Mouse (Mus musculus) left cerebral cortex, postnatal 36 days (tissue): ENCODE data around the gene Sept3. TPM values are rescaled to one million over a fixed set of nuclear protein-coding genes. Genes with fewer than 3 reads are reported as not detected.

Experiments
- DNase-seq, 2 experiments: peaks; one replicate each; pipeline ENCODE4 v3.0.0; 2021 to 2022; ENCODE audit warnings: low spot score in 2 of 2, mixed read lengths in 1 of 2
- intact Hi-C: fragments of 180-260 bp; cut with DNase I; formaldehyde crosslinking; loops from one replicate; pipeline ENCODE4 v1.15.1; 2025
- total RNA-seq, 2 experiments: library from RNA; stranded (reverse); gene quantifications; 2 replicates each; pipeline ENCODE4 v1.2.3; 2021

Sept3 gene
- total RNA-seq, 2 experiments from 2014 or later, result 503 to 533 TPM

DNA sequence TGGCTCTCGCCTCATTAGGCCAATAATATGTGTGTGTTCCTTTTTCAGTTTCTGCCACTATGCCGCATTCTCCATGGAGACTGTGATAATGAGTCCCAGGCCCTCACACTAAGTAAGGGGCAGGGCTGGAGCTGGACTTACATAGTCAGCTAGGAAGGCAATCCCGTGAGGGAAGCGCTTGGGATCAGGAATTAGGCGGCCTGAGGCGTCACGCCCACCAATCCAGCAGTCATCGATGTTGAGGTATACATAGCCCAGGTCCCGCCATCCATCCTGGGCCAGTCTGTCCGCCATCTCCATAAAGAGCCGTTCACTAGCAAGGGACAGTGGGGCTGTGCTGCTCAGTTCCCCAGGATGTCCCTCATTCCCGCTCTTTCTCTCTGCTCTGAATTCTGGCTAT, 61.9 kb downstream of the Sept3 start:
- DNase-seq, result no peak
- intact Hi-C loops, result no loop called here

DNA sequence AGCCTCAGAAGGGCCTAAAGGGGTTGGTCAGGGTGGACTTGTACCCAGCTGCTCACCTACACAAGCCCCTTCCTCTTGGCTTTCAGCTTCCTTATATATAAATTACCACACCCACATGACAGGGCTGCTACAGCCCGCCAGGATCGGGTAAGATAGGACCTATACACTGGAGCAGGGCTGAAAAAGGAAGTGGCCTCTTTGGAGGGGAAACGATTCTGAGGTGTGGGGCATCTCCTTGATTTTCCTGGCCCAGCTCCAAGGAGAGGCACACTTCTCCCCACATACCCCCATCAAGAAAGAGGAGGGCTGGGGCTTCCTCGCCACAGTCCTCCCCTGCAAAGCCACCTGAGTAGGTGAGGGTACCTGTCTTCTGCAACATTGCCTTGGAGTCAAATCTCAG, 63.2 kb downstream of the Sept3 start:
- intact Hi-C loops, result no loop called here
- DNase-seq, result no peak

DNA sequence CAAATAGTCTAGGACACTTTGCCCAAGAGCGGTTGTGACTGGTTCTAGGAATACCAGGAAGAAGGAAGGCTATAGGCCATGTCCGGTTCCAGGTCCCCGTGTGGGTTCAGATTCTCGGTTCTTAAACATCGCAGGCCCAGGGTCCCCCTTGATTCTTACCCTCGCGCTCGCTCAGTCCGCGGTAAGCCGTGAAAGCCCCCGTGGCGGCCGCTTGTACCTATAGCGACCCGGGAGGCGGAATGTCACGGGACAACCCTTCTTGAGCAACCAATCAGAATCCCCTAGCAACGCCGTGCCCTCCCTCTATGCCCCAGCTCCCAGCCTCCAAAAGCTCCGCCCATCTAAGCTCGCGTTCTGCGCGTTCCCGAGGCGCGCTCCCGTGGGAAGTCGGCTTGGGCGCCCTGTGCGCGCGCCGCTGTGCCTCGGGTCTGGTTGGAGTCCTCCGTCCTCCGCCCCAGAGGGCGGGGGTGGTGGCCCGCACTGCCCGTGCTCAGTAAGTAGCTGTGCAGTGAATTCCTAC, 64.0 kb downstream of the Sept3 start, which contains the start of the genes Naga, Pheta2 and Smdt1:
Gene Naga (minus strand): TSS at position 333 of the 520 bp plus-strand sequence.
Gene Pheta2 (plus strand): TSS at position 350 of the 520 bp plus-strand sequence.
Gene Smdt1 (plus strand): TSS at position 367 of the 520 bp plus-strand sequence.
- DNase-seq, result peak; percentile 92 to 93
- intact Hi-C loops, result no loop called here

DNA sequence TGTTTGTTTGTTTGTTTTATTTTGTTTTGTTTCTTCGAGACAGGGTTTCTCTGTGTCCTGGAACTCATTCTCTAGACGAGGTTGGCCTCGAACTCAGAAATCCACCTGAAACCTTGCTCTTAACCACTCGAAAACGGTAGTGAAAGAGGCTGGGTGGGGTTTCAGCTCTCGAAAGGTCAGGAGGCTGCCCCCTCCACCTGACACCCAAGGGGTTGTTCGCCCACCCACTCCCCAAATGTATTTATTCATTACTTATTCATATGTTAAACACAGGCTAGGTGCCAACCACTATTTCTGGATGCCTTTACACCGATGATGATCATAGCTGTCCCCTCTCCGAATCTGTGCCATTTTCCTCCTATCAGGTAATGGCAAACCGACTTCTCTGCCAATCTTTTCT, 64.5 kb downstream of the Sept3 start:
- DNase-seq, result no peak
- intact Hi-C loops, result no loop called here

DNA sequence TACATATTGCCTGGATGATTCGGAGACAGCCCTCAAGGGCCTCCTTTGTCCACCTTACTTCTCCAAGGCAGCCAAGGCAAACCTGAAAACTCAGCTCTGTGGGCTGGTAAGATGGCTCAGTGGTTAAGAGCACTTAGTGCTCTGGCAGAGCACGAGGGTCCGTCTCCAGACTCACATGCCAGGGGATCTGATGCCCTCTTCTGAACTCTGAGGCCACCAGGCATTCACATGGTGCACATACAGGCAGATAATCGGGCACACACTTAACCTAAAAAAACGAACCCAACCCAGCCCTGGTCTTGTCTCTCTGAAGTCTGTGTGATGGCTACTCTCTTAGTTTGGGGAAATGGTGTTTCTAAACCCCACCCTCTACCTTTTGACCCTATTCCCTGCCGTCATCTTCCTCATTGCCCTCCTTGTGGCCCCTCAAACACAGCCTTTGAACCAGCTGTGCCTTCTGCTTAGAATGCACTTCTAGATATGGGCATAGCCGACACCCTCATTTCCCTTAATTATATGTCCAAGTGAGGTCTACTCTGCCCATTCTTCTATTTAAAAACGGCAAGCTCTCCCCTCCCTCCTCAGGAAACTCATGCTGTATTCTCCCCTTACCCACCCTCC, 65.1 kb downstream of the Sept3 start:
- no peak for DNase-seq
- intact Hi-C loops, result no loop called here

DNA sequence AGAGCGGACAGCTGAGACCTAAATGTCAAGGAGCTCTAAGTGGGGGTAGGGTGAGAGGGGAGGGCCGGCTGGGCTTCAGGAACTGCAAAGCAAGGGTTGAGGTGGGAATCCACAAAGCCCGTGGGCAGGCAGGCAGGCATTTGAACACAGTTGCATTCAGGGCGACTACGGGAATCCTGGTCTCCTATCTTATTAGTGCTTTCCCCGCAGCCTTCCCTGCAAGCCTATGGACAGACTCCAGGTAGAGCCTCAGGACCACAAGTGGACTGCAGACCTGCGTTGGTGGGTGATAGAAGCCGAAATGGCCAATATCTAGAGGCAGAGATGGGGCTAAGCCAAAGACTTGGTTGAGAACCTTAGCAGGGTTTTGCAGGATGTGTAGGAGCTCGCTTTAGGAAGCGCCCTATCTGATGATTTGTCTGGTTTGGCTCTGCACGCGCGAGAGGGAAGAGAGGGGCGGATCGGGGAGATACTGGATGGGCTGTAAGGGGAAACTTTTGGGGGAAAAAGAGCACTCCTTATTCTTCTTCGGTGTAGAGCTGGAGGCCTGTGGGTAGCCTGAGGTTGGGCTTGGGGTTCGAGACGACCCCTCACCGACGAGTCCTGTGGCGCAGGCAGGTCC, 65.8 kb downstream of the Sept3 start:
- DNase-seq, result no peak
- intact Hi-C loops, result no loop called here

DNA sequence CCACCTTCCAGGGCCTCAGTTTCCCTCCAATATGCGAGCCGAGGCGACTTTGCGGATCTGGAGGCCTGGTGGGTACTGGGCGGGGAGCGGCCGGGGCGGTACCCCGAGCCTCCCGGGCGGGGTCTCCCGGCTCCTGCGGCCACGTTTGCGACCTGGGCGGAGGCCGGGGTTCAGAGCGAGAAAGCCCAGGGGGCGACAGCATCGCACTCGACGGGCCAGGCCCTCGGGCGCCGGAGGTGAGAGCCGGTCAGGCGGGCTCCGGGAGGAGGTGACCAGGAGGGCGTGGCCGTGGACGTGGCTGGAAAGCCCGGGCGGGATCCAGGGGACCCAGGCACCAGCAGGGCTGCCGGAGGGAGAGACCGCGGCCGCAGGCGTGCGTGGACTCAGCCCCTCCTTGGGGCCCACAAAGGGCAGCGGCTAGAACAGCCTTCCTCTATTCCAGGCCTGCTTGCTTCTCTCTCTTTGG, 66.4 kb downstream of the Sept3 start:
- intact Hi-C loops, result no loop called here
- no peak for DNase-seq

DNA sequence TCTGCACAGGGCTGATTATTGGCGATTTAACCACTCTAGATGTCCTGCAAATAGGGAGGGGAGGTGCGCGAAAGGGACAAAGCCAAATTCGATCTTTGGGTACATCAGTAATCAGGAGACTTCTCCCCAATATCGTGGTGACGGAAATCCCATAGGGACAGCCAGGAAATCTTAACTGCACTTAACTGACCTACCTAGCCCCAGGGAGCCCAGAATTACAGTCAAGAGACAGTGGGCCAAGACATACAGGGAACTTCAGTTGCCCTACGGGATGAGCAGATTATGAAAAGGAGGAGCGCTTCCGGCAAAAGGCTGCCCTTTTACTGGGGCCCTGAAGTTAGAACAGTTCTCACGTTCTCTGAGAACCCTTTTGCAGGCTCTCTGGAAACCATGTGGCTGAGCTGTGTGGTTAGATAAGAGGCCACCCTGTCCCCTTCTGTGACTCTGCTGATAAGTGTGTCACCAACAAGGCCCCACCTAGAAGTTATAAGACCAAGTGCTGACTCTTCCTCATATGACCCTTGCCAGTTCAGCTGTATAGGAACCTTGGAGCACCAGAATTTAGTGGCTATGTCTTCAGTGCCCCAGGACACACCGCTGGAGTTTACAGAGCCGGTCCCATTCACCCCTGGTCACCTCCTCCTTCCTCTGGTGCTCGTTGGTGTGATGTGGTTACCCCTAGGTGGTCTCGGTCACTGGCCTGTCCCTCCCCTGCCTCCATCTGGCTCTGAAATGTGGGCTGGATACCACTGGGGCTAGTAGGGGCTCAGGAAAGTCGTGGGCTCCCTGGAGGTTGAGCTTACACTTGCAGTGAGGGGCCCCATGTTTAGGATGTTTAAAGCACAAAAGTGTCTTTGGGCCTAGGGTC, 67.2 kb downstream of the Sept3 start:
- no peak for DNase-seq
- intact Hi-C loops, result no loop called here

DNA sequence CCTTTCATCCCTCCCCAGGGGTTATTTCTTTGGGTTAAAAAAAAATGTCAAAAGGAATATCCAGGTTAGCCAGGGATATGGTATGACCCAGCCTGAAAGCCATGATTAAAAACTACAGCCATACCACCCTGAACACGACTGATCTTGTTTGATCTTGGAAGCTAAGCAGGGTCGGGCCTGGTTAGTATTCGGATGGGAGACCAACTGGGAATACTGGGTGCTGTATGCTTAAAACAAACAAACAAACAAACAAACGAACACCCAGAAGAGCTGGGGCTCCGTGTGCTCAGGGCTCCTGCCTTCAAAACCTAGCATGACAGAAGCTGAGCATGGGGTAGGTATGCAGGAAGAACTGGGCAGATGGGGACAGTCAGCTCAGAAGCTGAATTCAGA, 67.8 kb downstream of the Sept3 start:
- intact Hi-C loops, result no loop called here

DNA sequence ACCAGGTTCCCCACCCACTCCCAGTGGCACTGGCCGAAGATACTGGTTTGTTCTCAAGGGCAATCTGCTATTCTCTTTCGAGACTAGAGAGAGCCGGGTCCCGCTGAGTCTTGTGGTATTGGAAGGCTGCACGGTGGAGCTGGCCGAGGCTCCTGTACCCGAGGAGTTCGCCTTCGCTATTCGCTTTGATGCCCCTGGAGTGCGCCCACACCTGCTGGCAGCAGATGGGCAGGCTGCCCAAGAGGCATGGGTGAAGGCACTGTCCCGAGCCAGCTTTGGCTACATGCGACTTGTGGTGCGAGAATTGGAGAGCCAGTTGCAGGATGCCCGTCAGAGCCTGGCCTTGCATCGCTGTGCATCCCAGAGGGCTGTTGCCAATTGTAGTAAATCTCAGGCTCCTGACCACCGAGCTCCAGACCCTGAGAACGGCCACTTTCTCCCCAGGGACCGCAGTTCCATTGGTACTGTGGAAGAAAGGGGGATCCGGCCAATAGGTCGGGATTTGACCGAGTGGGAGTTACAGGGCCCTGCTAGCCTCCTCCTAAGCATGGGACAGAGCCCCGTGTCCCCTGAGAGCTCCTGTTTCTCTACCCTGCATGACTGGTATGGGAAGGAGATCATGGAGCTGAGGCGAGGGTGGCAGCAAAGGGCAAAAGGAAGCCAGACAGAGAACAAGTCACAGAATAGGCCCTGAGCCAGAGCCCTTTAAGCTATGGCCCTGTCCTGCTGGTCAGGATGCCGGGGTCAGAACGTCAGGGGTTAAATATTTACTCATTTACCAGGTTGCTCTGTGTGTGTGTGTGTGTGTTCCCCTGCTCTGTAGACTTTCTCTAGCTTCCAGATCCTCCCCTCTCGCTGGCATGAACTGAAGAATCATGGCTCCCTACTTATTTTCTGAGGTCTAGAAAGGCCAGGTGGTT, 68.9 kb downstream of the Sept3 start:
- no peak for DNase-seq
- intact Hi-C loops, result no loop called here

More for the DNA sequence above, 67.8 kb downstream of the Sept3 start:
- DNase-seq, result no peak

Other genes with a start within 250 kb of the Sept3 start
- gene Desi1, start 241.0 kb upstream of the Sept3 start, total RNA-seq, result 100 to 1,000 TPM; 103 to 118 TPM
- gene Snu13, start 227.3 kb upstream of the Sept3 start, total RNA-seq, result 100 to 1,000 TPM; 102 to 107 TPM
- not detected for gene 4930407I10Rik, start 215.7 kb upstream of the Sept3 start, total RNA-seq
- gene Mei1, start 204.9 kb upstream of the Sept3 start, total RNA-seq, result 1 to 10 TPM; 3.4 to 3.6 TPM
- 10 to 100 TPM in 1 of 2 experiments, 1 to 10 TPM in 1; 9.5 to 14.2 TPM for gene Ccdc134, start 147.0 kb upstream of the Sept3 start, total RNA-seq
- gene Srebf2, start 127.7 kb upstream of the Sept3 start, total RNA-seq, result 100 to 1,000 TPM; 183 to 198 TPM
- 1 to 10 TPM; 3.6 to 4.7 TPM for gene Shisa8, start 62.1 kb upstream of the Sept3 start, total RNA-seq
- 1 to 10 TPM in 1 of 2 experiments, under 1 TPM in 1; 0.22 to 1.1 TPM for gene Tnfrsf13c, start 50.5 kb upstream of the Sept3 start, total RNA-seq
- 1 to 10 TPM; 3.1 to 4.1 TPM for gene Cenpm, start 30.1 kb upstream of the Sept3 start, total RNA-seq
- 100 to 1,000 TPM in 1 of 2 experiments, 10 to 100 TPM in 1; 97.8 to 105 TPM for gene 1500009C09Rik, start 22.5 kb upstream of the Sept3 start, total RNA-seq
- gene Wbp2nl, start 24.1 kb downstream of the Sept3 start, total RNA-seq, result not detected
- gene Naga, start 64.0 kb downstream of the Sept3 start, total RNA-seq, result 10 to 100 TPM; 35.9 to 39.3 TPM
- 1 to 10 TPM in 1 of 2 experiments, under 1 TPM in 1; 0.57 to 1.4 TPM for gene Pheta2, start 64.0 kb downstream of the Sept3 start, total RNA-seq
- gene Smdt1, start 64.1 kb downstream of the Sept3 start, total RNA-seq, result 100 to 1,000 TPM; 127 to 144 TPM
- gene Ndufa6, start 79.4 kb downstream of the Sept3 start, total RNA-seq, result 100 to 1,000 TPM; 198 to 199 TPM
- gene Cyp2d22, start 105.4 kb downstream of the Sept3 start, total RNA-seq, result 10 to 100 TPM; 27.6 to 32.4 TPM
- gene Cyp2d11, start 119.1 kb downstream of the Sept3 start, total RNA-seq, result under 1 TPM in 1 of 2 experiments, not detected in 1; 0.27 TPM
- gene Cyp2d10, start 132.3 kb downstream of the Sept3 start, total RNA-seq, result not detected
- not detected for gene Cyp2d9, start 158.5 kb downstream of the Sept3 start, total RNA-seq